Mouse (Mus musculus) layer of hippocampus, adult 9-10 months (tissue): ENCODE measurements around the gene Atp2b2.
"Not testable (repeated sequence)": the region's sequence is repeated elsewhere in the genome, so short reads cannot be mapped to it uniquely, and the experiment has no call there.

Experiments
- DNase-seq: peaks from one replicate; pipeline ENCODE4 v3.0.0; 2022; ENCODE audit warnings: low spot score

The Atp2b2 gene

GRCm38 (mm10) chr6:113714276-113714675, 328.1 kb downstream of the Atp2b2 start:
- DNase-seq = peak; percentile 24

DNA sequence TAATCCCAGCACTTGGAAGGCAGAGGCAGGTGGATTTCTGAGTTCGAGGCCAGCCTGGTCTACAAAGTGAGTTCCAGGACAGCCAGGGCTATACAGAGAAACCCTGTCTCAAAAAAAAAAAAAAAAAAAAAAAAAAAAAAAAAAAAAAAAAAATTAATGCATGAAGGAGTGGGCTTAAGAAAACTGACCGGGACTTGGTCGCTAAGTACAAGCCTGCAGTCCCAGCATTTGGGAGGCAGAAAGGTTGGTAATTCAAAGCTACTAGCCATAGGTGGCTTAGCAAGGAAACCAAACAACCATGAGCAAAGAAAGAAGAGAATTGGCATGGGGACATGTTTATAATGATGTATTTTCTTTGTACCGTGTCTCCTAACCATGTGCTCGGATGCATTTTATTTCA, 329.0 kb downstream of the Atp2b2 start:
- DNase-seq = not testable (repeated sequence)

DNA sequence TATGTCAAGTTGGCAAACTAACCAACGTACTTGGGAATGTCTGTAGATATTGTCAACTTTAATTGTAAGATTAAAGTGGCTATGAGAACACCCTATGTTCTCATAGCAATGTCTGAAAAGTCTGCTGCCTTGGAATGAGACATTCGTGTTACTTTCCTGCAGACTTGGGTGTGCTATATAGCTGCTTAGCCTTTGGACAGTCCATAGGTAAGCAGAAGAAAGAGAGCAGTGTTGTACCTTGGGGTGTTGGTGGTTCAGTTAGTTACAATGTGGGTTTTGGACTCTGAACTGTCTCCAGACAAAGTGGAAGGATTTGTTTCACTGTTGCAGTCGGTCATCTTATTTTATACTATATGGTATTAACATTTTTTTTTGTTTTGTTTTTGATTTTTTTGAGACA, 329.7 kb downstream of the Atp2b2 start:
- no peak for DNase-seq

GRCm38 (mm10) chr6:113697222-113698205, 344.9 kb downstream of the Atp2b2 start:
- no peak for DNase-seq

- peak; percentile 87 for DNase-seq
These were observed 345.7 kb downstream of the Atp2b2 start, which contains the start of gene Tatdn2 for GRCm38 (mm10) chr6:113696582-113697221. Gene Tatdn2 (plus strand): TSS chr6:113697050.

DNA sequence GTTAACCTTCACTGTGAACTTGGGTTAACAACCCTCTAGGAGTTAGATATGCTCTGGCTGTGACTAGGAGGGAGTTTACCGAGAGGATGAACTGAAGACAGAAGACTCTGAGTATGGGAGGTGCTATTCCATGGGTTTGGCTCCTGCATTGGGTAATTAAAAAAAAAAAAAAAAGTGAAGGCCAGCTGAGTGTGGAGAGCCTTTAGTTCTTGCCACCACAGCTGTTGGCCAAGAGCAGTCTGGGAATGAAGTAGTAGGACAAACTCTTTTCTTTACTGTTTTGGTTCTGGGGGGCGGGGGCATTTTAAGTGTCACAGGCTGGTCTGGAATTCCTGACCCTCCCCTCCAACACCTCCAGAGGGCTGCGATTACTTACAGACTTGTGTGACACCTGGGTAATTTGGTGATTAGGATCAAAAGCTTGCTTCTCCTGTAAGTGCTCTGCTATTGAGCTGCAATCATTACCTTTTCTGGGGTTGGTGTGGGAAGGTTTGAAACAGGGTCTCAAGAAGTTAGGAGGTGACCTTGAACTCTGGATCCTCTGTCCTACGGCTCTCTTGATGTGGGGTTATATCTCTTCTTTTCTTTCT, 346.6 kb downstream of the Atp2b2 start:
- no peak for DNase-seq

GRCm38 (mm10) chr6:113695203-113695602, 347.2 kb downstream of the Atp2b2 start:
- no peak for DNase-seq
